In genomic region chr17:24453372-24453771, GRCm38 (mm10) we compare ENCODE assay signal across 15 mouse cellular contexts. TPM values are rescaled to one million over a fixed set of nuclear protein-coding genes. Genes with fewer than 3 reads are reported as not detected.
DNase-seq lines count a peak whose midpoint lies in the region; ATAC-seq and TF ChIP-seq lines count a peak whose summit lies in the region.
"Had no signal": no experiment of that assay in that cellular context is flagged by ENCODE, and none has a peak within 500 bp of the region (broad histone marks: within the 10 kb centered on the region; RNA-seq: fewer than 3 reads in every experiment).

No protein-coding gene starts in this region.

- peak overlapping the region; percentile 95 for H3K27ac ChIP-seq in gastrocnemius, adult 2 months
- no peak overlapping the region for H3K27ac ChIP-seq in kidney, embryonic 16.5 days (ENCODE audit: low read length)
- no peak overlapping the region for H3K27ac ChIP-seq in kidney, embryonic 15.5 days
- no peak overlapping the region for H3K27ac ChIP-seq in limb, embryonic 12.5 days
- H3K27ac ChIP-seq in neural tube, embryonic 13.5 days (replicated peaks) = no peak overlapping the region
- H3K27ac ChIP-seq: forebrain, embryonic 10.5 days had no signal

- no peaks in the 10 kb centered on the region for H3K27me3 ChIP-seq in kidney, embryonic 16.5 days (ENCODE audit: insufficient read depth, low read length)
- no peaks in the 10 kb centered on the region for H3K27me3 ChIP-seq in kidney, embryonic 15.5 days
- no peaks in the 10 kb centered on the region for H3K27me3 ChIP-seq in limb, embryonic 12.5 days
- H3K27me3 ChIP-seq in neural tube, embryonic 13.5 days = no peaks in the 10 kb centered on the region
- H3K27me3 ChIP-seq: megakaryocyte, embryonic 14.5 days had no signal

- intact Hi-C loops in gastrocnemius, adult 2 months (cut with DNase I) = loop anchor here (5.0 kb wide), 1 partner anchor 36 kb away; no protein-coding TSS in a partner anchor

- no peak for ATAC-seq in kidney, embryonic 16.5 days (ENCODE audit: low FRiP score, low TSS enrichment)
- no peak for ATAC-seq in kidney, embryonic 15.5 days (replicated peaks; ENCODE audit: low FRiP score)
- no peak for ATAC-seq in limb, embryonic 12.5 days (ENCODE audit: insufficient number of reproducible peaks, insufficient read depth, low FRiP score, low TSS enrichment, low read depth)
- no peak for ATAC-seq in neural tube, embryonic 13.5 days (ENCODE audit: low read depth)
- ATAC-seq in megakaryocyte-erythroid progenitor cell, adult 5-6 weeks (replicated peaks; ENCODE audit: low FRiP score, low TSS enrichment, poor library complexity, severe bottlenecking) = no peak

- H3K36me3 ChIP-seq in kidney, embryonic 16.5 days (ENCODE audit: insufficient read depth, low read length) = peaks cover 24% of the 10 kb centered on the region
- peaks cover 32% of the 10 kb centered on the region for H3K36me3 ChIP-seq in kidney, embryonic 15.5 days
- H3K36me3 ChIP-seq in limb, embryonic 12.5 days = peaks cover 36% of the 10 kb centered on the region
- peaks cover 29% of the 10 kb centered on the region for H3K36me3 ChIP-seq in neural tube, embryonic 13.5 days

- H3K9ac ChIP-seq in kidney, embryonic 16.5 days (replicated peaks; ENCODE audit: low read length) = no peak overlapping the region
- no peak overlapping the region for H3K9ac ChIP-seq in kidney, embryonic 15.5 days
- no peak overlapping the region for H3K9ac ChIP-seq in limb, embryonic 12.5 days (replicated peaks)
- no peak overlapping the region; the same call in 1 of the 2 replicates for H3K9ac ChIP-seq in neural tube, embryonic 13.5 days

- peaks cover 15% of the 10 kb centered on the region for H3K4me1 ChIP-seq in kidney, embryonic 16.5 days (ENCODE audit: insufficient read depth, low read length)
- H3K4me1 ChIP-seq in kidney, embryonic 15.5 days = peaks cover 20% of the 10 kb centered on the region
- H3K4me1 ChIP-seq in limb, embryonic 12.5 days (replicated peaks) = peaks cover 6% of the 10 kb centered on the region
- H3K4me1 ChIP-seq in neural tube, embryonic 13.5 days (replicated peaks) = peaks cover 27% of the 10 kb centered on the region

- no peak for TF ChIP-seq CTCF in gastrocnemius, adult 2 months (IDR thresholded peaks at IDR 0.05)

- no peak for DNase-seq in gastrocnemius, adult 2 months
- DNase-seq in gastrocnemius, adult 18-20 months (ENCODE audit: low spot score) = no peak
- no peak for DNase-seq in right cerebral cortex, postnatal 14 days
- DNase-seq: cerebellum, adult 8-10 months; retina, postnatal 1 day; thymus, postnatal 36 days had no signal

- WGBS in kidney, embryonic 16.5 days = 60% methylated on average over 2 of the region's 2 CpGs
- WGBS in kidney, embryonic 15.5 days = 70% methylated on average over 2 of the region's 2 CpGs
- WGBS in limb, embryonic 12.5 days = 86% methylated on average over 2 of the region's 2 CpGs
- WGBS in neural tube, embryonic 13.5 days = 84% methylated on average over 2 of the region's 2 CpGs

- H3K9me3 ChIP-seq in kidney, embryonic 16.5 days (ENCODE audit: low read length) = no peaks in the 10 kb centered on the region
- no peaks in the 10 kb centered on the region for H3K9me3 ChIP-seq in kidney, embryonic 15.5 days (replicated peaks)
- no peaks in the 10 kb centered on the region for H3K9me3 ChIP-seq in limb, embryonic 12.5 days
- no peaks in the 10 kb centered on the region for H3K9me3 ChIP-seq in neural tube, embryonic 13.5 days
- H3K9me3 ChIP-seq: forebrain, embryonic 10.5 days; megakaryocyte, embryonic 14.5 days had no signal

- peak overlapping the region; percentile 69; the same call in 1 of the 2 replicates for H3K4me2 ChIP-seq in kidney, embryonic 16.5 days (replicated peaks; ENCODE audit: low read depth, low read length)
- H3K4me2 ChIP-seq in kidney, embryonic 15.5 days = no peak overlapping the region
- peak overlapping the region; percentile 70; the same call in 1 of the 2 replicates for H3K4me2 ChIP-seq in limb, embryonic 12.5 days
- H3K4me2 ChIP-seq in neural tube, embryonic 13.5 days = peak overlapping the region; percentile 87

- H3K4me3 ChIP-seq in gastrocnemius, adult 2 months = peak overlapping the region; percentile 3; the same call in 1 of the 2 replicates
- H3K4me3 ChIP-seq in kidney, embryonic 16.5 days (ENCODE audit: low read length) = 0 out of 2 replicates have a peak overlapping the region, but pooled peaks have one; percentile 4
- H3K4me3 ChIP-seq in kidney, embryonic 15.5 days (replicated peaks) = no peak overlapping the region
- H3K4me3 ChIP-seq in limb, embryonic 12.5 days (replicated peaks) = no peak overlapping the region
- H3K4me3 ChIP-seq in neural tube, embryonic 13.5 days = peak overlapping the region; percentile 91

RNA-seq across cellular contexts. Expression of gene Dnase1l2, which starts 10.5 kb away (rescaled TPM):
- total RNA-seq in gastrocnemius, adult 2 months (2021) = 1 to 10 TPM; 1.4 to 2.2 TPM
- total RNA-seq in gastrocnemius, adult 18-20 months (2021) = 1 to 10 TPM; 1.0 to 1.3 TPM
- polyA plus RNA-seq in kidney, embryonic 16.5 days (2015; fragmentation: Nextera tagmentation; extraction: Ambion mirVana) = 3.2 and 5.5 TPM in 2 replicates
- polyA plus RNA-seq in kidney, embryonic 15.5 days (2015; fragmentation: Nextera tagmentation; extraction: Ambion mirVana) = 2.4 and 3.2 TPM in 2 replicates
- 2.8 and 3.4 TPM in 2 replicates for polyA plus RNA-seq in limb, embryonic 12.5 days (2016; fragmentation: Nextera tagmentation; extraction: Ambion mirVana)
- polyA plus RNA-seq in neural tube, embryonic 13.5 days (2015; fragmentation: Nextera tagmentation; extraction: Ambion mirVana) = 5.5 and 6.5 TPM in 2 replicates
- total RNA-seq in megakaryocyte-erythroid progenitor cell, adult 5-6 weeks (2014; fragmentation: Nextera tagmentation) = 1.2 and 5.0 TPM in 2 replicates
- total RNA-seq in megakaryocyte-erythroid progenitor cell, adult 5-6 weeks (2017) = 0.34 and 2.9 TPM in 2 replicates
- total RNA-seq: hematopoietic stem cell, adult 5-6 weeks had no signal

RNA-seq across cellular contexts. Expression of gene E4f1, which starts 16.7 kb away (rescaled TPM):
- total RNA-seq in gastrocnemius, adult 2 months (2021) = 10 to 100 TPM; 11.4 to 16.5 TPM
- 10 to 100 TPM; 10.8 TPM for total RNA-seq in gastrocnemius, adult 18-20 months (2021)
- polyA plus RNA-seq in kidney, embryonic 16.5 days (2015; fragmentation: Nextera tagmentation; extraction: Ambion mirVana) = 38.1 TPM in 2 replicates
- 29.9 and 36.7 TPM in 2 replicates for polyA plus RNA-seq in kidney, embryonic 15.5 days (2015; fragmentation: Nextera tagmentation; extraction: Ambion mirVana)
- 37.2 and 45.6 TPM in 2 replicates for polyA plus RNA-seq in limb, embryonic 12.5 days (2016; fragmentation: Nextera tagmentation; extraction: Ambion mirVana)
- polyA plus RNA-seq in neural tube, embryonic 13.5 days (2015; fragmentation: Nextera tagmentation; extraction: Ambion mirVana) = 39.7 and 41.6 TPM in 2 replicates
- 47.7 and 60.9 TPM in 2 replicates for total RNA-seq in megakaryocyte-erythroid progenitor cell, adult 5-6 weeks (2014; fragmentation: Nextera tagmentation)
- 10.5 and 20.8 TPM in 2 replicates for total RNA-seq in megakaryocyte-erythroid progenitor cell, adult 5-6 weeks (2017)

RNA-seq across cellular contexts. Expression of gene Pgp, which starts 16.8 kb away (rescaled TPM):
- 10 to 100 TPM; 50.8 to 56.3 TPM for total RNA-seq in gastrocnemius, adult 2 months (2021)
- 10 to 100 TPM; 47.6 to 52.1 TPM for total RNA-seq in gastrocnemius, adult 18-20 months (2021)
- polyA plus RNA-seq in kidney, embryonic 16.5 days (2015; fragmentation: Nextera tagmentation; extraction: Ambion mirVana) = 55.5 and 55.6 TPM in 2 replicates
- polyA plus RNA-seq in kidney, embryonic 15.5 days (2015; fragmentation: Nextera tagmentation; extraction: Ambion mirVana) = 49.9 and 53.3 TPM in 2 replicates
- 54.9 and 56.6 TPM in 2 replicates for polyA plus RNA-seq in limb, embryonic 12.5 days (2016; fragmentation: Nextera tagmentation; extraction: Ambion mirVana)
- polyA plus RNA-seq in neural tube, embryonic 13.5 days (2015; fragmentation: Nextera tagmentation; extraction: Ambion mirVana) = 54.9 and 57.4 TPM in 2 replicates
- total RNA-seq in megakaryocyte-erythroid progenitor cell, adult 5-6 weeks (2014; fragmentation: Nextera tagmentation) = 32.8 and 43.6 TPM in 2 replicates
- total RNA-seq in megakaryocyte-erythroid progenitor cell, adult 5-6 weeks (2017) = 21.9 and 23.4 TPM in 2 replicates

RNA-seq across cellular contexts. Expression of gene Bricd5, which starts 20.3 kb away (rescaled TPM):
- total RNA-seq in gastrocnemius, adult 2 months (2021) = not detected
- total RNA-seq in gastrocnemius, adult 18-20 months (2021) = under 1 TPM in 1 of 2 experiments, not detected in 1; 0.31 TPM
- polyA plus RNA-seq in kidney, embryonic 16.5 days (2015; fragmentation: Nextera tagmentation; extraction: Ambion mirVana) = 0.42 and 1.6 TPM in 2 replicates
- 0.39 and 0.58 TPM in 2 replicates for polyA plus RNA-seq in kidney, embryonic 15.5 days (2015; fragmentation: Nextera tagmentation; extraction: Ambion mirVana)
- not detected in 2 replicates for polyA plus RNA-seq in limb, embryonic 12.5 days (2016; fragmentation: Nextera tagmentation; extraction: Ambion mirVana)
- not detected in 2 replicates for polyA plus RNA-seq in neural tube, embryonic 13.5 days (2015; fragmentation: Nextera tagmentation; extraction: Ambion mirVana)
- not detected in 2 replicates for total RNA-seq in megakaryocyte-erythroid progenitor cell, adult 5-6 weeks (2014; fragmentation: Nextera tagmentation)
- 0.80 TPM in 1 of 2 replicates, not detected in the other for total RNA-seq in megakaryocyte-erythroid progenitor cell, adult 5-6 weeks (2017)
- polyA plus RNA-seq: activated CD4-positive, CD25-positive, alpha-beta regulatory T cell, adult 4 months had no signal

RNA-seq across cellular contexts. Expression of gene Mlst8, which starts 25.5 kb away (rescaled TPM):
- total RNA-seq in gastrocnemius, adult 2 months (2021) = 10 to 100 TPM; 12.1 to 14.8 TPM
- total RNA-seq in gastrocnemius, adult 18-20 months (2021) = 10 to 100 TPM in 1 of 2 experiments, 1 to 10 TPM in 1; 9.9 to 11.1 TPM
- polyA plus RNA-seq in kidney, embryonic 16.5 days (2015; fragmentation: Nextera tagmentation; extraction: Ambion mirVana) = 39.3 and 40.2 TPM in 2 replicates
- 29.0 and 36.1 TPM in 2 replicates for polyA plus RNA-seq in kidney, embryonic 15.5 days (2015; fragmentation: Nextera tagmentation; extraction: Ambion mirVana)
- 34.7 and 35.5 TPM in 2 replicates for polyA plus RNA-seq in limb, embryonic 12.5 days (2016; fragmentation: Nextera tagmentation; extraction: Ambion mirVana)
- 35.7 and 36.2 TPM in 2 replicates for polyA plus RNA-seq in neural tube, embryonic 13.5 days (2015; fragmentation: Nextera tagmentation; extraction: Ambion mirVana)
- total RNA-seq in megakaryocyte-erythroid progenitor cell, adult 5-6 weeks (2014; fragmentation: Nextera tagmentation) = 35.8 and 38.7 TPM in 2 replicates
- total RNA-seq in megakaryocyte-erythroid progenitor cell, adult 5-6 weeks (2017) = 17.2 and 36.1 TPM in 2 replicates

Comparison
In these comparisons a context has a peak if more than half of its experiments do, and no peak if none do; other contexts are left out.
1. H3K4me3 ChIP-seq: peak in gastrocnemius, adult 2 months (single experiment), kidney, embryonic 16.5 days (single experiment) and neural tube, embryonic 13.5 days (single experiment); none in kidney, embryonic 15.5 days (single experiment) and limb, embryonic 12.5 days (single experiment).